In genomic region chr2:11457904-11458303, GRCm38 (mm10) we compare ENCODE assay signal across 18 mouse cellular contexts.
DNase-seq lines count a peak whose midpoint lies in the region; ATAC-seq and TF ChIP-seq lines count a peak whose summit lies in the region.
"Had no signal": no experiment of that assay in that cellular context is flagged by ENCODE, and none has a peak within 500 bp of the region (broad histone marks: within the 10 kb centered on the region; RNA-seq: fewer than 3 reads in every experiment).

No protein-coding gene starts in this region.

- no peak for TF ChIP-seq EP300 in heart, postnatal 0 days (IDR thresholded peaks at IDR 0.05; ENCODE audit: low read depth)
- no peak for TF ChIP-seq EP300 in liver, postnatal 0 days (IDR thresholded peaks at IDR 0.05; ENCODE audit: low read depth)

- no peaks in the 10 kb centered on the region for H3K9me3 ChIP-seq in heart, postnatal 0 days (replicated peaks; ENCODE audit: control insufficient read depth, low read length)
- no peaks in the 10 kb centered on the region for H3K9me3 ChIP-seq in heart, embryonic 12.5 days (replicated peaks)
- H3K9me3 ChIP-seq in liver, embryonic 12.5 days (replicated peaks): no peaks in the 10 kb centered on the region
- no peaks in the 10 kb centered on the region for H3K9me3 ChIP-seq in liver, embryonic 11.5 days (ENCODE audit: control insufficient read depth, low read length)
- H3K9me3 ChIP-seq in liver, postnatal 0 days (ENCODE audit: low read length): no peaks in the 10 kb centered on the region
- no peaks in the 10 kb centered on the region for H3K9me3 ChIP-seq in forebrain, postnatal 0 days (ENCODE audit: low read length)
- H3K9me3 ChIP-seq: heart, embryonic 13.5 days; limb, embryonic 15.5 days; midbrain, embryonic 12.5 days had no signal

- DNase-seq in heart, postnatal 0 days (ENCODE audit: low spot score): no peak
- DNase-seq in liver, embryonic 11.5 days (ENCODE audit: low spot score): no peak
- no peak for DNase-seq in liver, postnatal 0 days
- DNase-seq in forebrain, postnatal 0 days: no peak
- DNase-seq in retina, embryonic 14.5 days (ENCODE audit: low spot score): no peak
- DNase-seq: B cell, adult 2 months; cerebellum, adult 9-11 months; heart, postnatal 4 days; layer of hippocampus, postnatal 36 days; thymus, adult 18-20 months had no signal

- no peaks in the 10 kb centered on the region for H3K36me3 ChIP-seq in heart, postnatal 0 days (replicated peaks; ENCODE audit: control insufficient read depth, insufficient read depth, low read length)
- H3K36me3 ChIP-seq in heart, embryonic 12.5 days: no peaks in the 10 kb centered on the region
- no peaks in the 10 kb centered on the region for H3K36me3 ChIP-seq in liver, embryonic 12.5 days
- H3K36me3 ChIP-seq in liver, embryonic 11.5 days (ENCODE audit: control insufficient read depth, insufficient read depth, low read length): no peaks in the 10 kb centered on the region
- no peaks in the 10 kb centered on the region for H3K36me3 ChIP-seq in C2C12 (ENCODE audit: control insufficient read depth, insufficient read depth)
- H3K36me3 ChIP-seq in liver, postnatal 0 days (replicated peaks; ENCODE audit: insufficient read depth, low read length): no peaks in the 10 kb centered on the region
- no peaks in the 10 kb centered on the region for H3K36me3 ChIP-seq in forebrain, postnatal 0 days (ENCODE audit: insufficient read depth)
- H3K36me3 ChIP-seq: heart, embryonic 13.5 days; limb, embryonic 15.5 days; midbrain, embryonic 12.5 days had no signal

- no peaks in the 10 kb centered on the region for H3K79me3 ChIP-seq in C2C12 (ENCODE audit: low read depth)

- no peak for TF ChIP-seq CTCF in heart, postnatal 0 days (IDR thresholded peaks at IDR 0.05; ENCODE audit: low read depth)
- no peak for TF ChIP-seq CTCF in C2C12 (IDR thresholded peaks at IDR 0.05; ENCODE audit: control insufficient read depth, insufficient read depth, insufficient read length)
- TF ChIP-seq CTCF in liver, postnatal 0 days (IDR thresholded peaks at IDR 0.05; ENCODE audit: low read depth): no peak
- TF ChIP-seq CTCF in forebrain, postnatal 0 days (IDR thresholded peaks at IDR 0.05; ENCODE audit: low read depth): no peak

- no peak overlapping the region for H3K4me2 ChIP-seq in heart, postnatal 0 days (ENCODE audit: low read depth, low read length)
- no peak overlapping the region for H3K4me2 ChIP-seq in heart, embryonic 12.5 days
- no peak overlapping the region for H3K4me2 ChIP-seq in liver, embryonic 12.5 days
- H3K4me2 ChIP-seq in liver, embryonic 11.5 days: no peak overlapping the region
- no peak overlapping the region for H3K4me2 ChIP-seq in liver, postnatal 0 days (ENCODE audit: low read depth, low read length)
- H3K4me2 ChIP-seq in forebrain, postnatal 0 days (ENCODE audit: low read depth): no peak overlapping the region
- H3K4me2 ChIP-seq: heart, embryonic 13.5 days; limb, embryonic 15.5 days; midbrain, embryonic 12.5 days had no signal

- no peak overlapping the region for H3K9ac ChIP-seq in heart, postnatal 0 days (replicated peaks; ENCODE audit: low read depth, low read length)
- no peak overlapping the region for H3K9ac ChIP-seq in heart, embryonic 12.5 days
- H3K9ac ChIP-seq in liver, embryonic 12.5 days: no peak overlapping the region
- H3K9ac ChIP-seq in liver, embryonic 11.5 days (ENCODE audit: low read depth, low read length): no peak overlapping the region
- no peak overlapping the region for H3K9ac ChIP-seq in liver, postnatal 0 days (replicated peaks)
- H3K9ac ChIP-seq in forebrain, postnatal 0 days: no peak overlapping the region
- H3K9ac ChIP-seq: heart, embryonic 13.5 days; limb, embryonic 15.5 days; midbrain, embryonic 12.5 days had no signal

- H3K4me3 ChIP-seq in heart, postnatal 0 days (ENCODE audit: low read depth, low read length): no peak overlapping the region
- H3K4me3 ChIP-seq in heart, embryonic 12.5 days: no peak overlapping the region
- no peak overlapping the region for H3K4me3 ChIP-seq in liver, embryonic 12.5 days
- no peak overlapping the region for H3K4me3 ChIP-seq in liver, embryonic 11.5 days (ENCODE audit: low read depth, low read length)
- H3K4me3 ChIP-seq in C2C12 (ENCODE audit: insufficient read depth, poor library complexity, severe bottlenecking): no peak overlapping the region
- no peak overlapping the region for H3K4me3 ChIP-seq in liver, postnatal 0 days (ENCODE audit: low read depth, low read length)
- no peak overlapping the region for H3K4me3 ChIP-seq in forebrain, postnatal 0 days (ENCODE audit: low read depth, low read length)
- H3K4me3 ChIP-seq: heart, embryonic 13.5 days; limb, embryonic 15.5 days; midbrain, embryonic 12.5 days had no signal

- ATAC-seq in heart, postnatal 0 days (ENCODE audit: insufficient read depth, low read depth): 0 out of 2 replicates have a peak, but pooled peaks have one; percentile 27
- ATAC-seq in heart, embryonic 12.5 days (ENCODE audit: insufficient number of reproducible peaks, low FRiP score): no peak
- ATAC-seq in liver, embryonic 12.5 days: peak; percentile 35; the same call in 1 of the 2 replicates
- no peak for ATAC-seq in liver, embryonic 11.5 days (replicated peaks; ENCODE audit: low FRiP score)
- ATAC-seq in liver, postnatal 0 days: peak; percentile 85
- ATAC-seq in forebrain, postnatal 0 days: no peak
- ATAC-seq: forebrain, embryonic 14.5 days; hindbrain, postnatal 0 days had no signal

- no peaks in the 10 kb centered on the region for H3K4me1 ChIP-seq in heart, postnatal 0 days (ENCODE audit: control insufficient read depth, insufficient read depth)
- peaks cover 6% of the 10 kb centered on the region; the same call in 1 of the 2 replicates for H3K4me1 ChIP-seq in heart, embryonic 12.5 days (replicated peaks)
- 0 out of 2 replicates have a peak, but pooled peaks cover 3% of the 10 kb centered on the region for H3K4me1 ChIP-seq in liver, embryonic 12.5 days
- H3K4me1 ChIP-seq in liver, embryonic 11.5 days (replicated peaks; ENCODE audit: control insufficient read depth, insufficient read depth, low read length): no peaks in the 10 kb centered on the region
- H3K4me1 ChIP-seq in liver, postnatal 0 days (ENCODE audit: insufficient read depth): no peaks in the 10 kb centered on the region
- H3K4me1 ChIP-seq in forebrain, postnatal 0 days (ENCODE audit: insufficient read depth): no peaks in the 10 kb centered on the region
- H3K4me1 ChIP-seq: heart, embryonic 13.5 days; limb, embryonic 15.5 days; midbrain, embryonic 12.5 days had no signal

- no peaks in the 10 kb centered on the region for H3K79me2 ChIP-seq in C2C12 (ENCODE audit: control insufficient read depth, insufficient read depth)

- H3K27me3 ChIP-seq in heart, postnatal 0 days (ENCODE audit: control insufficient read depth, insufficient read depth, low read length): no peaks in the 10 kb centered on the region
- H3K27me3 ChIP-seq in heart, embryonic 12.5 days (replicated peaks): no peaks in the 10 kb centered on the region
- no peaks in the 10 kb centered on the region for H3K27me3 ChIP-seq in liver, embryonic 12.5 days (replicated peaks)
- H3K27me3 ChIP-seq in liver, embryonic 11.5 days (replicated peaks; ENCODE audit: control insufficient read depth, insufficient read depth, low read length): no peaks in the 10 kb centered on the region
- H3K27me3 ChIP-seq in C2C12 (ENCODE audit: control insufficient read depth, insufficient read depth, insufficient read length): no peaks in the 10 kb centered on the region
- no peaks in the 10 kb centered on the region for H3K27me3 ChIP-seq in liver, postnatal 0 days (ENCODE audit: insufficient read depth, low read length)
- H3K27me3 ChIP-seq in forebrain, postnatal 0 days (ENCODE audit: insufficient read depth, low read length): no peaks in the 10 kb centered on the region
- H3K27me3 ChIP-seq: heart, embryonic 13.5 days; limb, embryonic 15.5 days; midbrain, embryonic 12.5 days had no signal

- no peak overlapping the region for H3K27ac ChIP-seq in heart, postnatal 0 days (ENCODE audit: low read depth)
- no peak overlapping the region for H3K27ac ChIP-seq in heart, embryonic 12.5 days (ENCODE audit: poor library complexity, severe bottlenecking)
- H3K27ac ChIP-seq in liver, embryonic 12.5 days: no peak overlapping the region
- no peak overlapping the region for H3K27ac ChIP-seq in liver, embryonic 11.5 days (ENCODE audit: low read depth, low read length)
- H3K27ac ChIP-seq in liver, postnatal 0 days (ENCODE audit: low read depth): no peak overlapping the region
- H3K27ac ChIP-seq in forebrain, postnatal 0 days (ENCODE audit: low read depth, low read length): no peak overlapping the region
- H3K27ac ChIP-seq: heart, embryonic 13.5 days; hindbrain, postnatal 0 days; limb, embryonic 15.5 days; midbrain, embryonic 12.5 days had no signal

- H3ac ChIP-seq in C2C12 (ENCODE audit: control insufficient read depth, insufficient read length, low read depth): no peak overlapping the region

- WGBS in heart, postnatal 0 days: 47% methylated on average over 7 of the region's 7 CpGs
- WGBS in heart, embryonic 12.5 days: 55% methylated on average over 7 of the region's 7 CpGs
- 52% methylated on average over 7 of the region's 7 CpGs for whole genome bisulfite sequencing in liver, embryonic 12.5 days (ENCODE audit: insufficient replicate concordance)
- WGBS in liver, embryonic 11.5 days: 60% methylated on average over 7 of the region's 7 CpGs
- WGBS in liver, postnatal 0 days (ENCODE audit: insufficient replicate concordance): 44% methylated on average over 7 of the region's 7 CpGs
- WGBS in forebrain, postnatal 0 days: 82% methylated on average over 7 of the region's 7 CpGs

TF ChIP-seq in C2C12, 6 proteins besides CTCF, POLR2A, EP300 and RAD21:
- no peak for TF ChIP-seq FOSL1 (IDR thresholded peaks at IDR 0.05; ENCODE audit: insufficient read depth, low read length, poor library complexity, severe bottlenecking)
- TF ChIP-seq MYOG (IDR thresholded peaks at IDR 0.05; ENCODE audit: control insufficient read depth, extremely low read depth, insufficient read length): no peak
- TF ChIP-seq CEBPB (IDR thresholded peaks at IDR 0.05; ENCODE audit: low read depth): no peak
- no peak for TF ChIP-seq MAX (IDR thresholded peaks at IDR 0.05)
- TF ChIP-seq MYOD1 (IDR thresholded peaks at IDR 0.05; ENCODE audit: control insufficient read depth, insufficient read length, low read depth): no peak
- TF ChIP-seq USF1 (IDR thresholded peaks at IDR 0.05; ENCODE audit: low read depth): peak; percentile 50
TF ChIP-seq in C2C12: peak in this region for 1.

Comparison
In these comparisons a context has a peak if more than half of its experiments do, and no peak if none do; other contexts are left out.
1. ATAC-seq: peak in heart, postnatal 0 days (single experiment), liver, embryonic 12.5 days (single experiment) and liver, postnatal 0 days (single experiment); none in heart, embryonic 12.5 days (single experiment), liver, embryonic 11.5 days (single experiment) and forebrain, postnatal 0 days (single experiment).